Mouse (Mus musculus) MEL (cell line): ENCODE data around the gene Myrfl. TPM values are rescaled to one million over a fixed set of nuclear protein-coding genes. Genes with fewer than 3 reads are reported as not detected.

Source experiments
- DNase-seq: peaks from one replicate; pipeline ENCODE4 v3.0.0; 2011; ENCODE audit warnings: low read depth, low spot score
- H3K27ac ChIP-seq: 2 replicates; pipeline ENCODE4 v1.5.1; 2012; ENCODE audit warnings: low read depth, mild to moderate bottlenecking, control low read depth, low read length, moderate library complexity; ENCODE audit not compliant: control insufficient read depth
- H3K27me3 ChIP-seq, 2 experiments: fragments of 150-350 bp in 1 of 2; sonication (generic) in 1 of 2; 2 replicates each; pipeline ENCODE4 v1.6.1; 2012; ENCODE audit warnings: low read length in 2 of 2, mild to moderate bottlenecking in 2 of 2, improper control_type of control experiment in 1 of 2, moderate library complexity in 1 of 2; ENCODE audit not compliant: insufficient read depth in 2 of 2, control insufficient read depth in 1 of 2
- H3K36me3 ChIP-seq, 2 experiments: 2 replicates each; pipeline ENCODE4 v1.6.1; 2012 to 2014; ENCODE audit warnings: low read length in 2 of 2, improper control_type of control experiment in 1 of 2, inconsistent platforms in 1 of 2, mild to moderate bottlenecking in 1 of 2; ENCODE audit not compliant: insufficient read depth in 2 of 2, control insufficient read depth in 1 of 2
- H3K4me1 ChIP-seq, 2 experiments: fragments of 150-350 bp in 1 of 2; sonication (generic) in 1 of 2; 2 replicates each; pipeline ENCODE4 v1.6.1; 2012; ENCODE audit warnings: low read length in 2 of 2, improper control_type of control experiment in 1 of 2, mild to moderate bottlenecking in 1 of 2; ENCODE audit not compliant: insufficient read depth in 2 of 2, control insufficient read depth in 1 of 2
- H3K4me3 ChIP-seq, 2 experiments: fragments of 150-350 bp in 1 of 2; sonication (generic) in 1 of 2; 2 replicates each; pipeline ENCODE4 v1.5.1; 2012; ENCODE audit warnings: low read depth in 2 of 2, low read length in 2 of 2, mild to moderate bottlenecking in 2 of 2, moderate library complexity in 2 of 2, control low read depth in 1 of 2, improper control_type of control experiment in 1 of 2; ENCODE audit not compliant: control insufficient read depth in 1 of 2, insufficient read depth in 1 of 2
- H3K79me2 ChIP-seq: 2 replicates; pipeline ENCODE4 v1.6.1; 2012; ENCODE audit warnings: mild to moderate bottlenecking, low read length, moderate library complexity; ENCODE audit not compliant: control insufficient read depth, poor library complexity, insufficient read depth
- H3K9ac ChIP-seq: 2 replicates; pipeline ENCODE4 v1.6.1; 2012; ENCODE audit warnings: low read depth, mild to moderate bottlenecking, control low read depth, low read length, moderate library complexity; ENCODE audit not compliant: control insufficient read depth, poor library complexity, severe bottlenecking
- H3K9me3 ChIP-seq: fragments of 150-350 bp; sonication (generic); replicated peaks from 2 replicates; pipeline ENCODE4 v1.6.1; 2012; ENCODE audit warnings: mild to moderate bottlenecking, low read length, improper control_type of control experiment, moderate library complexity; ENCODE audit not compliant: insufficient read depth
- E2F4 ChIP-seq: IDR thresholded peaks from 2 replicates; pipeline ENCODE4 v1.6.1; 2011; ENCODE audit warnings: low read depth, low read length, improper control_type of control experiment, borderline replicate concordance
- ETS1 ChIP-seq: IDR thresholded peaks from 2 replicates; pipeline ENCODE4 v1.6.1; 2012; ENCODE audit warnings: low read depth, mild to moderate bottlenecking, inconsistent platforms, low read length, improper control_type of control experiment, moderate library complexity
- GATA1 ChIP-seq: IDR thresholded peaks from 2 replicates; pipeline ENCODE4 v1.6.1; 2011; ENCODE audit warnings: low read depth, low read length, improper control_type of control experiment
- HCFC1 ChIP-seq: IDR thresholded peaks from 2 replicates; pipeline ENCODE4 v1.6.1; 2012; ENCODE audit warnings: low read depth, mild to moderate bottlenecking, inconsistent platforms, low read length, improper control_type of control experiment, moderate library complexity
- MAFK ChIP-seq: IDR thresholded peaks from 2 replicates; pipeline ENCODE4 v1.6.1; 2011; ENCODE audit warnings: low read depth, mild to moderate bottlenecking, low read length, improper control_type of control experiment, borderline replicate concordance
- MAX ChIP-seq: IDR thresholded peaks from 2 replicates; pipeline ENCODE4 v1.6.1; 2011; ENCODE audit warnings: low read length, improper control_type of control experiment
- MAZ ChIP-seq: IDR thresholded peaks from 2 replicates; pipeline ENCODE4 v1.6.1; 2012; ENCODE audit warnings: low read depth, mild to moderate bottlenecking, inconsistent platforms, low read length, improper control_type of control experiment
- POLR2A ChIP-seq, 2 experiments: IDR thresholded peaks; 2 replicates each; pipeline ENCODE4 v1.6.1; 2011 to 2012; ENCODE audit warnings: low read length in 2 of 2, mild to moderate bottlenecking in 2 of 2, control low read depth in 1 of 2, improper control_type of control experiment in 1 of 2, low read depth in 1 of 2, moderate library complexity in 1 of 2; ENCODE audit not compliant: control insufficient read depth in 1 of 2, insufficient read depth in 1 of 2, poor library complexity in 1 of 2
- POLR2AphosphoS5 ChIP-seq: IDR thresholded peaks from 2 replicates; pipeline ENCODE4 v1.6.1; 2012; ENCODE audit warnings: low read depth, borderline replicate concordance, mild to moderate bottlenecking, inconsistent platforms, low read length, moderate library complexity, mixed read lengths
- TAL1 ChIP-seq: IDR thresholded peaks from 2 replicates; pipeline ENCODE4 v1.6.1; 2012; ENCODE audit warnings: mild to moderate bottlenecking, inconsistent platforms, low read length, moderate library complexity, mixed read lengths
- TCF12 ChIP-seq: IDR thresholded peaks from 2 replicates; pipeline ENCODE4 v1.6.1; 2014; ENCODE audit warnings: low read depth, mild to moderate bottlenecking, inconsistent platforms, low read length, improper control_type of control experiment, moderate library complexity
- UBTF ChIP-seq: IDR thresholded peaks from 2 replicates; pipeline ENCODE4 v1.6.1; 2012; ENCODE audit warnings: low read depth, mild to moderate bottlenecking, inconsistent platforms, low read length, improper control_type of control experiment, moderate library complexity, borderline replicate concordance; ENCODE audit not compliant: insufficient read depth
- USF1 ChIP-seq: IDR thresholded peaks from 2 replicates; pipeline ENCODE4 v1.6.1; 2014; ENCODE audit warnings: low read depth, mild to moderate bottlenecking, inconsistent platforms, low read length, improper control_type of control experiment, moderate library complexity
- USF2 ChIP-seq, 2 experiments: IDR thresholded peaks; 2 replicates each; pipeline ENCODE4 v1.6.1; 2011 to 2012; ENCODE audit warnings: improper control_type of control experiment in 2 of 2, low read length in 2 of 2, borderline replicate concordance in 1 of 2, inconsistent platforms in 1 of 2, low read depth in 1 of 2, mild to moderate bottlenecking in 1 of 2; ENCODE audit not compliant: insufficient read depth in 1 of 2
- ZC3H11A ChIP-seq: IDR thresholded peaks from 2 replicates; pipeline ENCODE4 v1.6.1; 2012; ENCODE audit warnings: low read depth, mild to moderate bottlenecking, inconsistent platforms, low read length, improper control_type of control experiment
- ZMIZ1 ChIP-seq: IDR thresholded peaks from 2 replicates; pipeline ENCODE4 v1.6.1; 2012; ENCODE audit warnings: low read depth, mild to moderate bottlenecking, inconsistent platforms, low read length, improper control_type of control experiment, moderate library complexity
- polyA plus RNA-seq, 2 experiments: library from polyadenylated mRNA; stranded (reverse) in 1 of 2; unstranded in 1 of 2; fragments of >175 nt in 1 of 2; fragments of >200 nt in 1 of 2; gene quantifications; 2 replicates each; pipeline versions ENCODE4 v1.2.1 to v1.2.4; 2012; ENCODE audit warnings: low replicate concordance in 2 of 2, low read depth in 1 of 2; ENCODE audit not compliant: insufficient read length in 2 of 2, insufficient read depth in 1 of 2, missing spikeins in 1 of 2
- total RNA-seq: library from RNA; depleted of rRNA; stranded (reverse); fragments of 300-350 nt; gene quantifications from 2 replicates; pipeline ENCODE4 v1.2.3, GENCODE M21; 2012

Myrfl gene
- total and polyA plus RNA-seq, 3 experiments, result 0.03 TPM; not detected in 2

GRCm38 (mm10) chr10:116919368-116920317, 22.9 kb upstream of the Myrfl start:
- no peak overlapping the region for H3K27ac ChIP-seq
- TF ChIP-seq USF1, result no peak
- TF ChIP-seq POLR2A (IDR thresholded peaks at IDR 0.05; ENCODE audit: control insufficient read depth in 1 of 2, insufficient read depth in 1 of 2, low read depth in 1 of 2, low read length in 2 of 2, poor library complexity in 1 of 2), result no peak
- TF ChIP-seq MAZ, result no peak
- no peak for TF ChIP-seq HCFC1
- no peak for TF ChIP-seq POLR2AphosphoS5
- TF ChIP-seq GATA1, result no peak
- H3K36me3 ChIP-seq, result 0 out of 4 replicates have a peak, but pooled peaks cover 0 to 2% of the 10 kb centered on the region in 2 experiments
- H3K9ac ChIP-seq, result no peak overlapping the region
- H3K79me2 ChIP-seq, result no peaks in the 10 kb centered on the region
- no peaks in the 10 kb centered on the region for H3K27me3 ChIP-seq
- DNase-seq, result no peak
- no peak overlapping the region for H3K4me3 ChIP-seq
- H3K4me1 ChIP-seq, result no peaks in the 10 kb centered on the region
- H3K9me3 ChIP-seq, result no peaks in the 10 kb centered on the region

DNA sequence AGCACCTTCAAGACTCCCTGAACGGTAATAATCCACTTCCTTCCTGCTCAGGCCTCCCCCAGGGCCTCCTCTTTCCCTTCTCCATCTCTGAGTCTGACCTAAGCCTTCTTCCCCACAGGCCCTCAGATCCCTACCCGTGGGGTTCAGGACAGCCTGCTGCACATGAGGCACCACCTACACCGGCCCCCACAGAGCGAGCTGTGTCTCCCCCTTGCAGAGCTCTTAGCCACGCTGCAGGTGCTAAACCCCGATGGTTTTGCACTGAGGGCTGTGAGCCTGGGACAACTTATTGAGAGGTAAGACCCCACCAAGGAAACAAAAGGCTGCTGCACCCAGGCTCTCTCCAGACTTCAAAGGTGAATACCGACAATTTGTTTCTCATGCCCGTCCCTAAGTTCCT, 19.9 kb upstream of the Myrfl start:
- Histone ChIP-seq H3K9me3 (no peaks in the 10 kb centered on the region), H3K9ac (no peak overlapping the region), H3K27me3 (no peaks in the 10 kb centered on the region), H3K4me3 (no peak overlapping the region), H3K27ac (no peak overlapping the region), H3K79me2 (no peaks in the 10 kb centered on the region), H3K4me1 (no peaks in the 10 kb centered on the region), H3K36me3 (peaks cover 0 to 5% of the 10 kb centered on the region in 2 experiments; a peak in 1 of 4 replicates)
- no peak for TF ChIP-seq MAFK
- no peak for TF ChIP-seq ZMIZ1
- TF ChIP-seq E2F4, result no peak
- TF ChIP-seq ETS1, result no peak
- DNase-seq, result no peak

DNA sequence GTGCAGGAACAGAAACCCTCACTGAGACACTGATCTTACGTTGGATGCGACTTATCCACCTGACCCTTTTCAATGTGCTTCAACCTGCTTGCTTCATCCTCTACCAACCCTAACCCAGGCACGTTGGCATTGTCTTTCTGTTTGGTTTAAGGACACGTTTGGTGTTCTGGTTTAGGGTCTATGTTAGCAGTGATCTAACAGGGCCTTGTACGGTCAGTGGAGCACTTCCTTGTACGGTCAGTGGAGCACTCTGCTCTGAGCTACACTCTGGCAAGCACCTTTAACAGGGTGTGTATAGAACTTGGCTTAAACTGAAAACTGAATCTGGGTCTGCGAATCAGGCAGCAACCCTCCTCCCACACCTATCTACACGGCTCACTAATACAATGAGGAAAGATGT, 18.6 kb upstream of the Myrfl start:
- Histone ChIP-seq H3K9ac (no peak overlapping the region), H3K79me2 (no peaks in the 10 kb centered on the region), H3K27me3 (no peaks in the 10 kb centered on the region), H3K4me1 (no peaks in the 10 kb centered on the region), H3K9me3 (no peaks in the 10 kb centered on the region), H3K4me3 (no peak overlapping the region), H3K27ac (no peak overlapping the region), H3K36me3 (peaks cover 0 to 5% of the 10 kb centered on the region in 2 experiments; a peak in 1 of 4 replicates)
- no peak for TF ChIP-seq USF1
- TF ChIP-seq E2F4, result no peak
- no peak for TF ChIP-seq MAFK
- TF ChIP-seq POLR2A (IDR thresholded peaks at IDR 0.05; ENCODE audit: control insufficient read depth in 1 of 2, insufficient read depth in 1 of 2, low read depth in 1 of 2, low read length in 2 of 2, poor library complexity in 1 of 2), result no peak
- no peak for TF ChIP-seq TAL1
- no peak for TF ChIP-seq ZMIZ1
- no peak for TF ChIP-seq USF2 (IDR thresholded peaks at IDR 0.05; ENCODE audit: borderline replicate concordance in 1 of 2, insufficient read depth in 1 of 2, low read depth in 1 of 2, low read length in 2 of 2)
- no peak for TF ChIP-seq MAX
- no peak for TF ChIP-seq POLR2AphosphoS5
- TF ChIP-seq ZC3H11A, result no peak
- TF ChIP-seq TCF12, result no peak
- no peak for TF ChIP-seq UBTF
- no peak for TF ChIP-seq GATA1
- no peak for DNase-seq
